Mouse (Mus musculus): Measurements from ENCODE around the gene Rad23a.

Gene Rad23a

DNA sequence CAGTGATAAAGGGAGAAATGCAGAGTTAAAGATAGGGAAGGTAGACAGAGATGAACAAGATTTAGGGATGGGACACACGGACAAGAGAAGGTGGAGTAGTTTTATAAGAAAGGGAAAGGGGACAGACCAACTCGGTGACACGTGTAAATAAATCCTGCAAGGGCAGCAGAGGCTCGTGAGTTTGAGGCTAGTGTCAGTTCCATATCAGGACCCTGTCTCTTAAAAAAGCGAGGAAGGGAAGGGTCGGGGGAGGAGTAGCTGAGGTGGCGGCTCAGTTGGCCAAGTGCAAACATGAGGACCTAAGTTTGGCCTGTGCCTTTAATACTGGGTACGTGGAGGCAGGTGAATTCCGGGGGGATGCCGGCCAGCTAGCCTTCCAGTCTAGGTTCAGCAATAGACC, 29.2 kb downstream of the Rad23a start:
- DNase-seq = no peak

DNA sequence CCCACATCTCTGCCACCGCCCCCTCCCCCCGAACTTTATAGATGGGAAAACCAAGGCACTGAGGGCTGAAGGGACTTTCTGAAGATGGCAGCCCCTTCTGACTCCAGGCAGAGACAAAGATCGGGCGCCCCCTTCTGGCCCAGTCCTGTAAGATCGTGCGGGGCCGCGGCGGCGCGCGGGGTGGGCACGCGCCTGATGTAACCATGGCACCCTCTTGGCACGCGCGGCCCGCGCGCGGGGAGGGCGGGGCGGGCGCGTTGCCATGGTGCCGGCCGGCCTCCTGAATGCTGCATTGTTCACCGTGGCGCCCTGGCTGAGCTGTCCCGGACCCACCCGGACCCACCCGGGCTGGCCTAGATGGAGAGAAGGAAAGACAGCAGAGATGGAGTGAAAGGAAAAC, 29.6 kb downstream of the Rad23a start:
- peak; percentile 84 to 92 for DNase-seq

DNA sequence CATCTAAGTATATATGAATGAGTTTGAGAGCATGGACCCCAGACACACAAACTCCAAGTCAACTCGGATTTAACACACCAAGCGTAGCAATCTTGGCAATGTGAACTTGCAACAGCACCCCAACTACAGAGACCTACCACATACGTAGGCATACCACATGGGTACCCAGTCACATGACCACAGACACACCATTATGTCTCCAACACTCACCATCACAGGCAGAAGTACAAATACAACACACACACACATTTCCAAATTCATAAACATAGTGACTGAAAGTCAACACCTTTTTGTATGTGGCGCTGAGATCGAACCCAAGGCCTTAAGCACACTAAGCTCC, 30.6 kb downstream of the Rad23a start:
- DNase-seq = no peak

DNA sequence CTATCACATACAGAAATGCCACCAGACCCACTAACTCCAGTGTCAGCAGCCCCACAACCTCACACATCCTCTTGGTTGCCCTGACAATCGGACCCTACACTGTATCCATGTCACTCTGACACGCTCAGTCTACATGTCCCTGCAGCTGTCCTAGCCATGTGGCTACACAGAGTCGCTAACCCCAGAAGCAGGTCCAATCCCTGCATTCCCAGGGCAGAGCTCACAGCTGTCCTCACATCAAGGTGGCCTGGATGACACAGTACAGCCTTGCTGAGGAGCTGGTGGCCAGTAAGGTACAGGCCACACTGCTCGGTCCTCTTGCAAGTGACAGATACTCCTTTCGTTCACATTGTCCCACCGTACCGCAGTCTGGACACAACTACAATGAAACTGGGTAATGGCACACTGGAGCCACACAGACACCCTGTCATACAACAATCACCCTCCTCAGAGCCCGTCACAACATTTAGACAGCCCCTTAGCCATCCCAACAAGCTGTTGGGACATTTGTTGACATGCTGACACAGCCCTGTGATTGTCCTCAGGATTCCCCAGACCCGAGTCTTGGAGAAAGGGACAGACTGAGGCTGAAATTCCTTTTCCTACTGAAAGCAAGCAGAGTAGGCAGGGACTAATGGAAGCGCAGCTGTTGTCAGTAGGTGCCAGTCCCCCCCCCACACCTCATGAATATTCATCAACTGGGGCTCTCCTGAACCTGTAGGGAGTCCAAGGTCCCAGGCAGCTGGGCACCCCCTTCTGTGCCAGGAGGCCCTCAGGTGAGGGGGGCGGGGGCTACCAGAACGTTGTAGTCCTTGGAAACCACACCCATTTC, 31.1 kb downstream of the Rad23a start:
- DNase-seq = no peak

DNA sequence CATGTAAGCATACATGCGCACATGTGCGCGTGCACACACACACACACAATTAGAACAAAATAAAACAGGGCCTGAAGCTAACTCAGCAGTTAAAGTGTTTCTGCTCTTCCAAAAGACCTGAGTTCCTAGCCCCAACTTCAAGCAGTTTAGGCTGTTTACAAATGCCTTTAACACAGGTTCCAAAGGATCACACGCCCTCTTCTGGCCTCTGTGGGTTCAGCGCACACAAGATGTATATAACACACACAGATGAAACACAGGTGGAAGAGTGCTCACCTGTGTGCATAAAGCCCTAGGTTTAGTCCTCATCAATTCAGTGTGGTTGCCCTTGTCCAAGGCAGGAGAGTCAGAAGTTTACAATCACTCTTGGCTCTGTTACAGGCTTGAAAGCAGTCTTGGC, 34.4 kb downstream of the Rad23a start:
- DNase-seq = no peak

DNA sequence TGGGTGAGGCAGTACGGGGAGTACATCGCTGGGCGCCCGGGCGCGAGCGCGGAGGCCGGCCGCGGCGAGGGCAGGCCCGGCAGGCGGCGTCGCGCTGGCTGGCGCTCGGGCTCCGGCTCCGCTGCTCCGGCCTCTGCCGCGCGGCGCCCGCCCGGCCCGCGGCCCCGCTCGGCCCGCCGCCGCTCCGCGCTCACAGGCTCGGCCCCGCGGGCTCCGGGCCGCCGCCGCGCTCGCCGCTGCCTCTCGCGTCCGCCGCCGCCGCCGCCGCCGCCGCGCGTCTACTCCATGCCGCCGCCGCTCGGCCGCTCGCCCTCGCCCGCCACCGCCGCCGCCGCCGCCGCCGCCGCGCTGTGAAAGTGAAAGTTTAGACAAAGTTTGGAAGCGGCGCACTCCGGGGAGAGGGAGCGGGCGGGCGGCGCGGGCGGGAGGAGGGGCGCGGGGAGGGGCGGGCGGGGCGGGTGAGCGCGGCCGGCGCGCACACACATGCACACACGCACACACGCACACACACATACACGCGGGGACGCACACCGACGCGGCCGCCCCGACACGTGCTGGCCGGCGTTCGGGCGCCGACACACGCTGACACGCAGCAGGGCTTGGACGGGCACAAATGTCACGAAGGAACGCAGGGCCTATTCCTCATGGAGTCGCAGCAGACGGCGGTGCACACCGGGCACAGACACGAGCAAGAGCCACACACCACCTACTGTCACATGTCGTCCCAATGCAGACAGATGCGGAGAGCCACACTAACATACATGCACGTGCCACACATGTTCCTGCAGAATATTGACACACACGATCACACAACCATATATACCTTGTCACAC, 40.2 kb downstream of the Rad23a start, which contains the start of gene Nfix:
Nfix (minus strand) TSS at position 346 of the 833 bp plus-strand sequence.
- peak; percentile 58 to 63 for DNase-seq

DNA sequence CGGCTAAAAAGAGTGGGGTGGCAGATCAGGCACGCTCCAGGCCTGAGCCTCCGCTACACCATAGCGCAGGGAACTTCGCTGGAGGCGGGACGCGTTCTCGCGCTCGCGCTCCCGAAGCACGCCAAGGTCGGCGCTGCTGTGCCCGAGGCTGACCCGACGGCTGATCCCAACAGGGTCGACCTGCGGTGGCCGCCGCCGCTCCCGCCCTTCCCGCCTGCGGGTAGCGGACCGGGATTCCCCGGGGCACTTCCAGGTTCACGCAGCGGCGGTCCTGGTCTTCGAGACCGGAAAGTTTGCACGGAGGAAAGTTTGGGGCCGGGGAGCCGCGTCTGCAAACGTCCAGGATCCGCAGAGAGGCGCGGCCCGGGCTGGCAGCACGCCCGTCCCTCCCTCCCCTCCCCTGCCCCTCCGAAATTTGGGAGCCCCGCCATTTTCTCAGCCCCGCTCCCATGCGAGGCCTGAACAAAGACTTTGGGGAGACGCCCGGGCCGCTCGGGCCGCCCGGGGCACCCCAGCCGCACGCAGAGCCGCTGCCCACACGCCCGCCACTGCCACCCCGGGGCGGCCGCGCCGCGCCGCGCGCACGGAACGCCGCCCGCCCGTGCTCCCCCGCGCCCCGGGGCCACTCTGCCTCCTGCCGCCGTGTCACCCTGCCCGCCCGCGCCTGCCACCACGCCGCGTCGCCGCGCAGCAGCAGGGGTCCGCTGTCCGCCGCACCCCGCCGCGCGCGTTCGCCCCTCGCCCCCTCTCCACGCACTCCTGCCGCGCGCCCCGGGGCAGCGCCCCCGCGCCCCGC, 41.1 kb downstream of the Rad23a start:
- DNase-seq = peak; percentile 29 to 47

DNA sequence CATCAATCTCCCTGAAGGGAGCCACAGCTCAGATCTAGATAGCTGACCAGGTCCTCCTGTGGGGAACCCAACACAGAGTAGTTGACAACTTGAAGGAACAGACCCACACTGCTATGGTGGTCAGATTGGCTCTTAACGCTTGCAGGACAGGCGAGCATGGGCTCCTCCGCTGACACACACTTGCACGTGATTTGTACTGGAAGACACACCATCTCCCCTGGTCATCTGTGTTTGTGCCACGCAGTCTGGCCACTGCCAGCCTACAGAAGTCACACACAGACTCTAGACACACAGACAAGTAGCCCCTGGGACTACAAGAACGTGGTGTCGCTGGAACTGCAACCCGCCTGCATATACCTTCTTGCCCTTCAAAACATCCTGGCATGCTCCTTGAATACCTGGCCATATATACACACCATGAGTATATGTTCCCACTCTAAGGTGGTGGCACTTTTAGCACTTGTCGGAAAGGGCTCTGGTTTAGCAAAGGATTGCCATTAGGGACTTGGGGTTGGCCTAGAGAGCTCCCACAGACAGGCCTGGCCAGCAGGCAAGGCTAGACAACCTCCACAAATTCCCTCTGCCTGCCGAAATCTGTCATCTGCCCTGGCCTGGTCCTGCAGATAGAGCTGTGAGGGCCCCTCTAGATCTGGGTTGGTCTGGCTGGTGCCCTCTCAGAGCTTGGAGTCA, 41.9 kb downstream of the Rad23a start:
- no peak for DNase-seq

DNA sequence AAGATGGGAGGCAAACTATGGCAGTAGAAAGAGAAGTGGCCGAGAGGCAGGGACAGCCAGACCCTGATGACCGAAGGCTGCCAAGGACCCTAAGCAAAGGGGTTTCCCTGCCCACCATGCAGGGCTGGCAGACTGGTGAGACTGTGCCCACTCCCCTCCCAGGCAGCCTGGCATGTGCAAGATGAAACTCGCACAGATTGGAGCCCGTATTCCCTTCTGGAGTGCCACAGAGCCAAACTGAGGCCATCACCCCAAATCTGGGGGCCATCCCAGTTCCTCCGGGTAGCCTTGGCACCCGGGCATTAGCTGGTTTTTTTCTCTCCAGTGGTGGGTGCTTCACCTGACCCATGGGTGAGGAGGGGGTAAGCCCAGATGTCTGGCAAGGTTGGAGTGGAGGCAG, 42.5 kb downstream of the Rad23a start:
- no peak for DNase-seq

DNA sequence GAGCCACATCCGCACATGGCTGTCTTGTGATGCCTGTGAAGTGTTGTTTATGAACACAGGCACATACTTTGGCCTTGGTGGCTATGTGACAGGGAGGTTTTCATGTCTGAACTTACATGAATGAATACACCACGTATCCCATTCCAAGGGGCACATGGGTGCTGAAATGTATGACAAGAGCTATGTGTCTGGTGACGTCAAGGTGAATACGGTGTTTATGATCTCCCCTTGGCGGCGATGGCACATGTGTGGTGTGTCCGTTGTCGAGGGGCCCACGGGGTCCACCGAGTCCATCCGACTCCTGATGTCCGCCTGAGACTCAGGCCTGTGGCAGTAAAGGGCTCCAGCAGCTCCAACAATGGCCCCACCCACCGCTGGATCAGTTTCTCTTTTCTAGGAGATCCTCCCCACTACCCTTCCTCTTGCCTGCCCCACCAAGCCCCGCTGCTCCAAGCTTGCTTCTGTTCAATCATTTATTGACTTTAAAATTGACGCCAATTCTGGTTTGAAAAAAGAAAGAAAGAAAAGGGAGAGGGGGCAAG, 43.1 kb downstream of the Rad23a start:
- DNase-seq = no peak

DNA sequence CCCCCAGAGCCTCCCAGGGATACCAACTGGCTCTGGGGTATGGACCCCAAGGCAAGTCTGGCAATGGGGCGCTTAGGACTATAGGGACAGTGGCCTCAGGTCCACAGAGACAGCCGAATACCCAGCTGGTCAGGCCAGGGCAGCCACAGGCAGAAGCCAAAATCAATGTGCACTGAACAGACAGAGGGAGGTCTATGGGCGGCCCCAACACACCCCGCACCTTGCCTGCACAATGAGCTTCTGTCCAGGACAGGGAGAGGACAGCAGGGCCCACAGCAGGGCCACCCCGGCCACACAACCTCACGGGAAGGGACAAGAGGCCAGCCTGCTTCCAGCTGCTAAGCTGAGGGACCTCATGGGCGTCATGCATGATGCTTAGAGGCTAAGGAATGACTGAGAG, 46.0 kb downstream of the Rad23a start:
- no peak for DNase-seq

DNA sequence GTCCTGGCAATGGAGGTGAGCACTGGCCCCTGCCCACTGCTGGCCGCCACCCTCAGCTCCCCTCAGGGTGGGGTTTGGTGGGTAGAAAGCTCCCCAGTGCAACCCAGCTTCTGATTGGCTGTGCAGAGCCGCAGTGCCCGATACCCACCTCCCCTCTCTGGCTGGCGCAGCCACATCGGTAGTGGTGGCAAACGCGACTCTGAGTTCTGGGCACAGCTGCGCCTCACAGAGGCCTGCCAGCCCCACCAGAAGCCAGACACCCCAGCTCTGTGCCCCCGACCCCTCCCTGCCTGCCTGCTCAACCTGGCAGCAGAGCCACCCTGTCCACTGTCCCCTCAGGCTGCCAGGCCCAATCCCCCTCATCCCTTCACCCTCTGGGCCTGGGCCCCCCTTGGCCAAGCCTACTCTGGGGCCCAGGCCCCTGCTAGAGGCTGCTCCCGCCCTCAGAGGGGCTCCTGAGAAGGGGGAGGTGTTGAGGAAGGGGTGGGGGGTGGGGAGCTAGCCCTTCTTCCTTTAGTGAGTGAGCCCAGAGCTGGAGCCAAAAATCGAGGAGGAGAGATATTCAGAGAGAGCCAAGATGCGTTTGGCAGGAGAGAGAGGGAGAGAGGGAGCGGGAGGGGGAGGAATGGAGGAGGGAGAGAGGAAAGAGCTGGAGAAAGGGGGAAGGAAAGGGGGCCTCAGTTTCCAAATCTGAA, 46.5 kb downstream of the Rad23a start:
- DNase-seq = no peak

DNA sequence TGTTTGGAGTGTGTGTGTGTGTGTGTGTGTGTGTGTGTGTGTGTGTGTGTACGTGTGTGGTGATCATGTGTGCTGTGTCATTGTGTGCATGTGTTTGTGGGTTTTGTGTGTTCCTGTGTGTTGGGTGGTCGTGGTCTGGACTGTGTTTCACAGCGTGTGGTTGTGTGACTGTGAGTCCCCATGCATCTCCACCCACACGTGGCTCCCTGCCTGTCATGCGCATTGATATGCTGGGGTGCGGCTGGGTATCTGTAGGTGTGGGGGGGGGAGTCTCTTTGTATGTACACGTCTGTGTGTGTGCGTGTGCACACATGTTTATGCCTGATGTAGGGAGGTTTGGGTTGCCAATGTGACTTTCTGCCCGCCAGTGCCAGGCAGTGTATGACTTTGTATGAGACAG, 47.3 kb downstream of the Rad23a start:
- DNase-seq = no peak

DNA sequence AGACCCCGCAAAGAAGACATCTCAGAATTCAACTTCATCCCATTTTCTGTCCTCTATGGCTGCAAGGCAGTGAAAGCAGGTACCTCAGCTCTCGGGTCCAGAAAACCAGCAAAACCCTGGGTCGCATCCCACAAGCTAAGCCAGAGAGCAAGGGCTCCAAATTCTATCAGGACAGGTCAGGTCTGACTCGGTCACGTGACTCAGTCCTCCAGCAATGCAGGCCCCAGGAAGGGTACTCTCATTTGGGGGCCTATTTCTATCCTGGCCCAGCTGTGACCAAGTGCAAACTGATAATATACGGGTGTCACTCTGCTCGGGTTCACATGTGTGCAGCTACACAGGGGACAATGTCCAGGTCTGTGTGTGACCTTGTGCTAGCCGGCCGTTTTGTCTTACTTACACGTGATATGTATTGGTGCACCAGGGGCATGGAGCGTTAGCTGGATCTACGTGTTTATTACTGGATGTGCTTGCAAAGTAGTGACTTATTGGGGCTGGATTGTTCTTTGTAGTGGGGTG, 48.0 kb downstream of the Rad23a start:
- DNase-seq = no peak

DNA sequence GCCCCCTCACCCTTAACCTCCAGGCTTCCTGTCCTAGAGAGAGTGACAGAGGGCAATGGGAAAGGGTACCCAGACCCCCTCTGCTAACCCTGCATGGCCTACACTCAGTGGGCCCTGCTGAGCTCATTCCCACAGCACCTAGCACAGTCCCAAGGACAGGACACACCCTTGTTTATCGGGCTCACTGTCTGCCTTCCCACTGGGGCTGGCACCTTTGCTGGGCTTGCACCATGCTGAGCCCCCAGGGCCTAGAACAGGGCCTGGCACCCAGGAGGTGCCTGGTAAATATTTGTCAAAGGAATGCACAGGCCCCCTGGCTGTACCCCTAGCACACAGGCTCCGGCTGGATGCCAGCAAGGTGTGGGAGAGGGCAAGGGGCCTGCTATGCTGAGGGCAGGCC, 49.9 kb downstream of the Rad23a start:
- no peak for DNase-seq

DNA sequence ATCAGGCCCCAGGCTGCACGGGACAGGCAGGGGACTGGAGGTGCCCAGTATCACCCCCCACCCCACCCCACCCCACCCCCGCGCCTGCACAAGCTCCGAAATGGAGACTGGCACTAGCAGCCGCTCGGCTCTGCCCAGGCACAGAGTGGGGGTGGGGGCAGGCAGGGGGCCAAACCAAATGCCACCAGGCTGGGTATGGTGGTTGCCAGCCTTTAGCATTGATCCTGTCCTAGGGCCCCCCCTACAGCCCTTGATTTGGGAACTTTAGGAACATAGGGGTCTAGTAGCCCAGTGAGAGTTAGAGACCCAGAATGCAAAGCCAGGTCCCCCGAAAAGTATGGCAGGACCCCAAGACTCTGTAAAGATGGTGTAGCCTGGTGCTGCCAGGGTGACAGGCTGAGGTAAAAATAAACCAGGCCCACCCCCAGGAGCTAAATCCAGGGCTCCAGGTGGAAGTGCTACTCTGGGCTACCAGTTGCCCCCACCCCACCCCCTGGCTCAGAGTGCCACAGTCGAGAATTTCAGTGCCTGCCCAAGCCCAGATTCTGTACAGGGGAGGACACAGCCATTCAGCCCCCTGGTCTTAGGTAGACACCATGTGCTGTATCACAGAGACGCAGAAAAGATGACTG, 50.5 kb downstream of the Rad23a start:
- DNase-seq = no peak

DNA sequence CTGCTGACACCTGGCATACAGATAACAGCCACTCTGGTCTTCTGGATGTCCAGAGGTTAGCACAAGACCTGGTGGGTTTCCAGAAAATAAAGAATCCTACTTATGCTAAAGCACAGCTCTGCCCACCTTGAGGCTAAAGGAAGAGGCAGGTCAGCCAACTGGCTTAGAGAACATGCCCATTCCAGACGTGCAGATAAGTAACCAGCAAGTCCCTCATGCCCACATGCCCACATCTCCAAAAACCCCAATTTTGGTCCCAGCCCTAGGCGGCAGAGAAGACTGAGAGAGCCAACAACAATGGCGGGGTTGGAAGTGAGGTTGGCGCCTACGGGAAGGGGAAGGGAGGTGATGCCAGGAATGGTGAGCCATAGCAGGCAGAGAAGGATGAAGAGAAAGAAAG, 51.1 kb downstream of the Rad23a start:
- no peak for DNase-seq

DNA sequence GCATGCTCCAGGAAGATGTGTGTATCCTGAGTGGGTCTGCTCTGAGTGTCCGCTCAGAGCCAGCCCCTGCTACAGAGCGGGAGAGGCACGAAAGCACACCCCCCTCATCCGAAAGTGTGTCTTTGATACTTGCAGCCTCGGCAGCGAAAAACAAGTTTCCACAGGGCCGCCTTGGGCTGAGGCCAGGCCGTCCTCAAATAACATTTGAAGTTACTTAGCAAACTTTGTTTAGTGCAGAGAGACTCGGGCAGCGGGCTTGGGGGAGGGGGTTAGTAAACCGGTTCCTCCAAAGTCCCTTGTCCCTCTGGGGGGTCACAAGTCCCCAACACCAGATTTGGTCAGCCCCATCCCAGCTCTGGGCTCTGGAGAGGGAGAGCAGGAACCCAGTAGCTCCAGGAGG, 51.6 kb downstream of the Rad23a start:
- peak; percentile 69 to 79 for DNase-seq

DNA sequence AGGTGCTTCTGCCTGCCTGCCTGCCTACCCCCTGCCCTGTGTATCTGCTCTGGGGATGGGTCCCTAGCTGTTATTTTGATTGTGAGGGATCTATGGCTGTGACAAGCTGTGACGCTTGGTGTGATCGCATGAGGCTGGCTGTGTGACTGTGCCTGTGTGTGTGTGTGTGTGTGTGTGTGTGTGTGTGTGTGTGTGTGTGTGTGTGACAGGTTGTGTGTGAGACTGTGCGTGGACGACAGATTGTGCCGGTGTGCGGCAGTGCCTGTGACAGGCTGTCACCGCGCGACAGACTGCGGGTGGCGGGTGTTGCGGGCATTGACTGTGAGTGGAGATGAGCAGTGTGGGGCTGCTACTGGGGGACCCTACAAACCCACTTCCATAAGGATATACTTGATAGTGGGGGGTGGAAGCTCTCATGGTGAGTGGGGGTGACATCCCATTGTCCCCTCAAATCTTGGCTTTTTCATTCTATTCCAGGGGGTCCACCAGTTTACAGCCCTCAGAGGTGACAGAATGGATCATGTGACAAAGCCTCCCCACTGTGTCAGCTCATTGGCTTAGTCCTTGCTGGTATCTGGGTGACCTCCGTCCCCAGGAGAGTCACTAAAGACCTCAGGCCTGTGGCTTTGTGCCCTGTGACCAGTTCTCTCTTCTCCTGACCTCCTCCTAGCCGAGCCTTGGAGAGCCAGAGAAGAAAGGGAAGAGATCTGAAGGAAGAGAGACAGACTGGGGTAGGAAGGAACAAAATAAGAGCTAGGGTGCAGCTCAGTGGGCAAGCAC, 52.8 kb downstream of the Rad23a start:
- no peak for DNase-seq

DNA sequence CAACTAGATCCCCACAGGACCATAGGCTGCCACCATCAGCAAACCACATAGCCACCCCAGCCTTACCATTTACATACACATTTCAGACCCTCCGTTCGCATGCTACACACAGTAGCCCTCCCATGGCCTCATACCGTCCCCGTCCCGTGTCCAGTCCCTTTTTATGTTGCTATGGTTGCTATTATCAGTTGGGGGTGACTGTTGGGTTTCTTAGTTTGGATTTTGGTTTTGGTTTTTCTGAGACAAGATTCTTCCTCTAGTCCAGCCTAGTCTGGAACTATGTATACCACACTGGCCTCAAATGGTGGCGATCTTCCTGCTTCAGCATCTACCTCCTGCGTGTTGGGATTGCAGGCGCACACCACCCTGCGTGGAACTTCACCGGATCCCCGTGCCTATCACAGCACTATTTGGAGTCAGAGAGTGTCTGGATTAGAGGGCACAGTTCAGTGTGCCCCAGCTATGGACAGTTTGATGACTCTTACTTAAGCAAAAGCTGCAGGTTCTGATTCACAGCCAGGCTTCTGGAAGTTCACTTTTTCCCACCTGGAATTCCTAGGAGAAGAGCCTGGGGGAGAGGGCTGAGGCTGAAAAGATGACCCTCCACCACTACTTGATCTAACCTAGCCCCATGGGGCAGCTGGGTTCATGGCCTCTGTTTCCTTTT, 53.5 kb downstream of the Rad23a start:
- DNase-seq = no peak

All from kidney, adult 8-10 months (tissue).